Mouse (Mus musculus) stomach, postnatal 0 days (tissue): Measurements from ENCODE around the gene Mtrex.

Experiments used
- CTCF ChIP-seq: IDR thresholded peaks from 2 replicates; pipeline ENCODE4 v1.5.1; 2016; ENCODE audit warnings: antibody characterized with exemption, low read depth, mild to moderate bottlenecking, moderate library complexity
- EP300 ChIP-seq: optimal IDR thresholded peaks from 2 replicates; pipeline ENCODE3; 2016; ENCODE audit warnings: antibody characterized with exemption

GRCm38 (mm10) chr13:112835113-112835512 lies 92.1 kb downstream of the Mtrex start:
- TF ChIP-seq CTCF (no peak), EP300 (no peak)
